Mouse (Mus musculus) erythroblast, embryonic 14.5 days (primary cell): ENCODE results near the gene Slc8b1.

Experiments used
- GATA1 ChIP-seq: IDR thresholded peaks from 2 replicates; pipeline ENCODE4 v1.6.1; 2012; ENCODE audit warnings: low read length, inconsistent platforms, mixed read lengths
- TAL1 ChIP-seq: IDR thresholded peaks from 3 replicates; pipeline ENCODE4 v1.6.1; 2012; ENCODE audit warnings: low read length, inconsistent platforms, mixed read lengths

DNA sequence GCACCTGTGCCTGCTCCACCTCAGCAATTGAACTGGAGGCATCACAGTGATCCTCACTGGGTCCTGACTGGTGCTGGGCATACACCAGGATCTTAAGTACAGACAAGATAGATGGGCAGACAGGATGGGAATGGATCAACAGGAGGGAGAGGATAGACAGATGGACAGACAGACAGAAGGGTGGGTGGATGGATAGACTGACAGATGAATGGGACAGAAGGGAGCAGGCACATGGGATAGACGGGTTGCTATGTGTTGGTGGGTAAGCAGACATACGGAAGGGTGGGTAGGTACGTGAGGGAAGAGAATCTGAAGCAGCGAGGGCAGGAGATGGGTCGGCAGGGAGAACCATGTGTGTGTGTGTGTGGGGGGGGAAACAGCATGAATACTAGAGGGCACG lies 17.5 kb upstream of the Slc8b1 start:
- no peak for TF ChIP-seq GATA1
- no peak for TF ChIP-seq TAL1
